Mouse (Mus musculus): ENCODE data around the gene Gm10217. TPM values are rescaled to one million over a fixed set of nuclear protein-coding genes. Genes with fewer than 3 reads are reported as not detected.

Gm10217 gene
- total and polyA plus RNA-seq, 3 experiments, result not detected

DNA sequence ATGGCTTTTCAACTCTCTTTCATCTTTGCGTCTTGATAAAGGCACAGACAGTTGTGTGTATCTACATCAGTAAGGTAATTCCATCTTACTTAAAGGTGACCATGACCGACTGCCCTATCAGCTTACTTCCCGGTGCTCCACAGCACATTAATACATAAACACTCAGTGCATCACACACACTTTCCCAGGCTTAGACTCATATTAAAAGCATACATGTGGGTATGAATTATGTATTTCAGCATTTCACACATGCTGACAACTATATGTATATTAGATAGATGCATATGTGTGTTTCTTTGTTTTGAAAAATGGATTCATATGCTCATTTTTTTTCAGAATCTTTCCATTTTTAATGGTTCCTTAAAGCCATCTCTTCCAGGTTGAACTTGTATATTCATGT, 23.8 kb upstream of the Gm10217 start:
- no peaks in the 10 kb centered on the region for H3K36me3 ChIP-seq (ENCODE audit: control insufficient read depth in 1 of 2, insufficient read depth in 2 of 2, low read length in 2 of 2)
- DNase-seq (ENCODE audit: low read depth, low spot score), result no peak
- no peaks in the 10 kb centered on the region for H3K9me3 ChIP-seq (replicated peaks; ENCODE audit: insufficient read depth, low read length)
- no peak overlapping the region for H3K9ac ChIP-seq (ENCODE audit: control insufficient read depth, low read depth, low read length, poor library complexity, severe bottlenecking)
- no peaks in the 10 kb centered on the region for H3K4me1 ChIP-seq (ENCODE audit: control insufficient read depth in 1 of 2, insufficient read depth in 2 of 2, low read length in 2 of 2)
- no peaks in the 10 kb centered on the region for H3K27me3 ChIP-seq (ENCODE audit: control insufficient read depth in 1 of 2, insufficient read depth in 2 of 2, low read length in 2 of 2)
- no peaks in the 10 kb centered on the region for H3K79me2 ChIP-seq (ENCODE audit: control insufficient read depth, insufficient read depth, low read length, poor library complexity)
- no peak for TF ChIP-seq CHD1 (IDR thresholded peaks at IDR 0.05; ENCODE audit: low read depth, low read length)
- TF ChIP-seq TCF12 (IDR thresholded peaks at IDR 0.05; ENCODE audit: low read depth, low read length), result no peak
- no peak for TF ChIP-seq ZKSCAN1 (IDR thresholded peaks at IDR 0.05; ENCODE audit: low read depth, low read length)
- TF ChIP-seq JUND (IDR thresholded peaks at IDR 0.05; ENCODE audit: low read depth, low read length), result no peak
- no peak for TF ChIP-seq SMC3 (IDR thresholded peaks at IDR 0.05; ENCODE audit: low read depth, low read length)
- TF ChIP-seq MXI1 (IDR thresholded peaks at IDR 0.05; ENCODE audit: low read depth, low read length), result no peak
- no peak for TF ChIP-seq NELFE (IDR thresholded peaks at IDR 0.05; ENCODE audit: low read depth, low read length)
- TF ChIP-seq RCOR1 (IDR thresholded peaks at IDR 0.05; ENCODE audit: low read depth, low read length), result no peak
- TF ChIP-seq CTCF (IDR thresholded peaks at IDR 0.05 in 2 of 3, conservative IDR thresholded peaks at IDR 0.05 in 1 of 3; ENCODE audit: control insufficient read depth in 1 of 3, insufficient read depth in 1 of 3, low read depth in 2 of 3, low read length in 3 of 3, poor library complexity in 1 of 3, severe bottlenecking in 1 of 3), result no peak
- no peak for TF ChIP-seq KAT2A (conservative IDR thresholded peaks at IDR 0.05; ENCODE audit: low read depth, low read length)
- no peak for TF ChIP-seq POLR2AphosphoS2 (IDR thresholded peaks at IDR 0.05; ENCODE audit: low read length)
- TF ChIP-seq ZMIZ1 (IDR thresholded peaks at IDR 0.05; ENCODE audit: low read depth, low read length), result no peak
- H3K4me3 ChIP-seq (ENCODE audit: control insufficient read depth in 1 of 2, insufficient read depth in 1 of 2, low read depth in 2 of 2, low read length in 2 of 2), result no peak overlapping the region
- no peak overlapping the region for H3K27ac ChIP-seq (ENCODE audit: control insufficient read depth, low read depth, low read length)

DNA sequence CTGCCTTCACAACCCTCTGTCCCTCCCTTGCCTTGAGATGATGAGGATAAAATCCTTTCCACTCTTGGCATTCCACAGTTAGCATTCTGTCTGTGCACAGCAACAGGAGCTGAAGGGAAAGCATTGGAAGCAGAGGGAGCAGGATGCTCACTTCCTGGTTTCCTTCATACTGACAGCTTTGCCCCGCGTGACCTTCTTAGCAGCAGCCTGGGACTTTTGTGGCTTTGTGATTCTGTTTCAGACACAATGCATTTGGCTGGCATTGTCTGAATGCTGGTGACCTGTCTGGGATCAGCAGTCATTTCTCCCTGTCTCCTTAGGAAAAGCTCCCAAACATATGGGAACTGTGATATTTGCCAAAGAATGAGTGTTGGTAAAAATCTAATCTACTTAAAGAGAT, 4.8 kb upstream of the Gm10217 start:
- no peaks in the 10 kb centered on the region for H3K9me3 ChIP-seq (replicated peaks; ENCODE audit: insufficient read depth, low read length)
- H3K4me1 ChIP-seq (ENCODE audit: control insufficient read depth in 1 of 2, insufficient read depth in 2 of 2, low read length in 2 of 2), result no peaks in the 10 kb centered on the region
- H3K27ac ChIP-seq (ENCODE audit: control insufficient read depth, low read depth, low read length), result no peak overlapping the region
- DNase-seq (ENCODE audit: low read depth, low spot score), result no peak
- no peak overlapping the region for H3K4me3 ChIP-seq (ENCODE audit: control insufficient read depth in 1 of 2, insufficient read depth in 1 of 2, low read depth in 2 of 2, low read length in 2 of 2)
- H3K79me2 ChIP-seq (ENCODE audit: control insufficient read depth, insufficient read depth, low read length, poor library complexity), result no peaks in the 10 kb centered on the region
- TF ChIP-seq POLR2AphosphoS5 (IDR thresholded peaks at IDR 0.05; ENCODE audit: borderline replicate concordance, low read depth, low read length) (no peak), HCFC1 (IDR thresholded peaks at IDR 0.05; ENCODE audit: low read depth, low read length) (no peak), BHLHE40 (IDR thresholded peaks at IDR 0.05; ENCODE audit: borderline replicate concordance, low read depth, low read length) (no peak), MEF2A (IDR thresholded peaks at IDR 0.05; ENCODE audit: extremely low read depth, insufficient replicate concordance, low read depth, low read length, poor library complexity, severe bottlenecking) (no peak), GABPA (IDR thresholded peaks at IDR 0.05; ENCODE audit: low read depth, low read length) (no peak), ZC3H11A (IDR thresholded peaks at IDR 0.05; ENCODE audit: low read depth, low read length) (no peak), GATA1 (IDR thresholded peaks at IDR 0.05; ENCODE audit: low read depth, low read length) (no peak)
- no peak overlapping the region for H3K9ac ChIP-seq (ENCODE audit: control insufficient read depth, low read depth, low read length, poor library complexity, severe bottlenecking)
- no peaks in the 10 kb centered on the region for H3K36me3 ChIP-seq (ENCODE audit: control insufficient read depth in 1 of 2, insufficient read depth in 2 of 2, low read length in 2 of 2)
- no peaks in the 10 kb centered on the region for H3K27me3 ChIP-seq (ENCODE audit: control insufficient read depth in 1 of 2, insufficient read depth in 2 of 2, low read length in 2 of 2)
